In genomic region chr9:122569511-122570455, GRCm38 (mm10) we compare ENCODE assay signal across 8 mouse cellular contexts.
DNase-seq lines count a peak whose midpoint lies in the region; ATAC-seq lines count a peak whose summit lies in the region.

No protein-coding gene starts in this region.

- H3K36me3 ChIP-seq in limb, embryonic 13.5 days: no peaks in the 10 kb centered on the region

- peaks cover 33% of the 10 kb centered on the region for H3K4me1 ChIP-seq in limb, embryonic 13.5 days

- H3K4me2 ChIP-seq in limb, embryonic 13.5 days (replicated peaks): peak overlapping the region; percentile 89

- no peaks in the 10 kb centered on the region for H3K9me3 ChIP-seq in limb, embryonic 13.5 days

- H3K9ac ChIP-seq in limb, embryonic 13.5 days: peak overlapping the region; percentile 45

- H3K27ac ChIP-seq in limb, embryonic 13.5 days: no peak overlapping the region

- intact Hi-C loops in heart, postnatal 36 days (cut with DNase I): no loop called here

- ATAC-seq in limb, embryonic 13.5 days (ENCODE audit: low FRiP score, low read depth): no peak

- H3K4me3 ChIP-seq in limb, embryonic 13.5 days: peak overlapping the region; percentile 48

- peaks cover 90% of the 10 kb centered on the region for H3K27me3 ChIP-seq in limb, embryonic 13.5 days

- DNase-seq in heart, adult 11 months: peak; percentile 81
- no peak for DNase-seq in heart, postnatal 36 days
- DNase-seq in right cerebral cortex, postnatal 14 days: peak; percentile 30
- DNase-seq in right cerebral cortex, adult 2 months (ENCODE audit: low spot score in 2 of 2): no peak
- peak; percentile 11 for DNase-seq in yolk sac, embryonic 10.5 days (ENCODE audit: low spot score)
- no peak for DNase-seq in frontal cortex, postnatal 14 days (ENCODE audit: low spot score in 2 of 2)
- DNase-seq in ovary, postnatal 14 days (ENCODE audit: low spot score): no peak

- under 1% methylated on average over 48 of the region's 48 CpGs for WGBS in limb, embryonic 13.5 days

Comparison
In these comparisons a context has a peak if more than half of its experiments do, and no peak if none do; other contexts are left out.
1. DNase-seq: peak in heart, adult 11 months (single experiment), right cerebral cortex, postnatal 14 days (single experiment) and yolk sac, embryonic 10.5 days (single experiment); none in heart, postnatal 36 days (0 of 2), right cerebral cortex, adult 2 months (0 of 2), frontal cortex, postnatal 14 days (0 of 2) and ovary, postnatal 14 days (single experiment).